Mouse (Mus musculus): ENCODE results near the gene Nanos3. TPM values are rescaled to one million over a fixed set of nuclear protein-coding genes. Genes with fewer than 3 reads are reported as not detected.
A peak's percentile ranks its signal among the peaks of the same experiment; 100 is the strongest.

The Nanos3 gene
- polyA plus RNA-seq, 1 experiment from 2014 or later: not detected

- H3K4me3 ChIP-seq (ENCODE audit: inconsistent target): peak overlapping the region; percentile 45
- WGBS (ENCODE audit: missing documents): 12% methylated on average over 41 of the region's 43 CpGs
Measured at GRCm38 (mm10) chr8:84197141-84197921, 12.3 kb upstream of the Nanos3 start.

GRCm38 (mm10) chr8:84194224-84194743, 9.3 kb upstream of the Nanos3 start:
- H3K36me3 ChIP-seq (ENCODE audit: inconsistent target): no peaks in the 10 kb centered on the region
- H3K4me3 ChIP-seq (ENCODE audit: inconsistent target): no peak overlapping the region
- no peaks in the 10 kb centered on the region for H3K79me2 ChIP-seq (ENCODE audit: inconsistent target)
- H3K27ac ChIP-seq: no peak overlapping the region
- WGBS (ENCODE audit: missing documents): 88% methylated on average over 2 of the region's 3 CpGs

More at GRCm38 (mm10) chr8:84197141-84197921, 12.3 kb upstream of the Nanos3 start:
- Histone ChIP-seq H3K79me2 (ENCODE audit: inconsistent target) (peaks cover 16% of the 10 kb centered on the region), H3K27ac (peak overlapping the region; percentile 86), H3K36me3 (ENCODE audit: inconsistent target) (no peaks in the 10 kb centered on the region)

- H3K79me2 ChIP-seq (ENCODE audit: inconsistent target): no peaks in the 10 kb centered on the region
- H3K4me3 ChIP-seq (ENCODE audit: inconsistent target): no peak overlapping the region
- H3K27ac ChIP-seq: no peak overlapping the region
- WGBS (ENCODE audit: missing documents): 87% methylated on average over 5 of the region's 5 CpGs
- H3K36me3 ChIP-seq (ENCODE audit: inconsistent target): no peaks in the 10 kb centered on the region
Measured at GRCm38 (mm10) chr8:84193566-84193965, 8.5 kb upstream of the Nanos3 start.

- WGBS (ENCODE audit: missing documents): 90% methylated on average over 4 of the region's 4 CpGs
Measured at GRCm38 (mm10) chr8:84193161-84193560, 8.1 kb upstream of the Nanos3 start.

GRCm38 (mm10) chr8:84192555-84192954, 7.5 kb upstream of the Nanos3 start:
- WGBS (ENCODE audit: missing documents): 3% methylated on average over 17 of the region's 33 CpGs
- peak overlapping the region; percentile 99 for H3K27ac ChIP-seq

More at GRCm38 (mm10) chr8:84193161-84193560, 8.1 kb upstream of the Nanos3 start:
- Histone ChIP-seq H3K79me2 (ENCODE audit: inconsistent target) (no peaks in the 10 kb centered on the region), H3K27ac (peak overlapping the region; percentile 99), H3K4me3 (ENCODE audit: inconsistent target) (no peak overlapping the region), H3K36me3 (ENCODE audit: inconsistent target) (no peaks in the 10 kb centered on the region)

GRCm38 (mm10) chr8:84192023-84192422, 7.0 kb upstream of the Nanos3 start:
- Histone ChIP-seq H3K27ac (peak overlapping the region; percentile 99), H3K4me3 (ENCODE audit: inconsistent target) (peak overlapping the region; percentile 42), H3K36me3 (ENCODE audit: inconsistent target) (no peaks in the 10 kb centered on the region), H3K79me2 (ENCODE audit: inconsistent target) (no peaks in the 10 kb centered on the region)
- 5% methylated on average over 13 of the region's 13 CpGs for WGBS (ENCODE audit: missing documents)

More at GRCm38 (mm10) chr8:84192555-84192954, 7.5 kb upstream of the Nanos3 start:
- Histone ChIP-seq H3K79me2 (ENCODE audit: inconsistent target) (no peaks in the 10 kb centered on the region), H3K4me3 (ENCODE audit: inconsistent target) (peak overlapping the region; percentile 42), H3K36me3 (ENCODE audit: inconsistent target) (no peaks in the 10 kb centered on the region)

- Histone ChIP-seq H3K27ac (no peak overlapping the region), H3K79me2 (ENCODE audit: inconsistent target) (no peaks in the 10 kb centered on the region), H3K36me3 (ENCODE audit: inconsistent target) (no peaks in the 10 kb centered on the region), H3K4me3 (ENCODE audit: inconsistent target) (no peak overlapping the region)
- 92% methylated on average over 7 of the region's 7 CpGs for WGBS (ENCODE audit: missing documents)
Measured at GRCm38 (mm10) chr8:84190191-84190867, 5.3 kb upstream of the Nanos3 start.

GRCm38 (mm10) chr8:84189603-84190002, 4.6 kb upstream of the Nanos3 start:
- Histone ChIP-seq H3K4me3 (ENCODE audit: inconsistent target) (no peak overlapping the region), H3K36me3 (ENCODE audit: inconsistent target) (no peaks in the 10 kb centered on the region), H3K27ac (no peak overlapping the region), H3K79me2 (ENCODE audit: inconsistent target) (no peaks in the 10 kb centered on the region)
- WGBS (ENCODE audit: missing documents): 85% methylated on average over 3 of the region's 4 CpGs

GRCm38 (mm10) chr8:84188671-84189070, 3.7 kb upstream of the Nanos3 start:
- WGBS (ENCODE audit: missing documents): 97% methylated on average over 10 of the region's 10 CpGs
- H3K79me2 ChIP-seq (ENCODE audit: inconsistent target): no peaks in the 10 kb centered on the region
- H3K27ac ChIP-seq: no peak overlapping the region
- no peak overlapping the region for H3K4me3 ChIP-seq (ENCODE audit: inconsistent target)
- no peaks in the 10 kb centered on the region for H3K36me3 ChIP-seq (ENCODE audit: inconsistent target)

- no peaks in the 10 kb centered on the region for H3K79me2 ChIP-seq (ENCODE audit: inconsistent target)
- peak overlapping the region; percentile 35 for H3K27ac ChIP-seq
- H3K36me3 ChIP-seq (ENCODE audit: inconsistent target): no peaks in the 10 kb centered on the region
- WGBS (ENCODE audit: missing documents): 4% methylated on average over 21 of the region's 21 CpGs
- peak overlapping the region; percentile 33 for H3K4me3 ChIP-seq (ENCODE audit: inconsistent target)
Measured at GRCm38 (mm10) chr8:84187065-84187755, 2.2 kb upstream of the Nanos3 start.

- Histone ChIP-seq H3K36me3 (ENCODE audit: inconsistent target) (no peaks in the 10 kb centered on the region), H3K4me3 (ENCODE audit: inconsistent target) (peak overlapping the region; percentile 33), H3K27ac (peak overlapping the region; percentile 35), H3K79me2 (ENCODE audit: inconsistent target) (no peaks in the 10 kb centered on the region)
- WGBS (ENCODE audit: missing documents): 2% methylated on average over 12 of the region's 12 CpGs
Measured at GRCm38 (mm10) chr8:84186547-84186946, 1.5 kb upstream of the Nanos3 start.

- no peaks in the 10 kb centered on the region for H3K36me3 ChIP-seq (ENCODE audit: inconsistent target)
- H3K79me2 ChIP-seq (ENCODE audit: inconsistent target): no peaks in the 10 kb centered on the region
- H3K4me3 ChIP-seq (ENCODE audit: inconsistent target): no peak overlapping the region
- H3K27ac ChIP-seq: no peak overlapping the region
- WGBS (ENCODE audit: missing documents): 28% methylated on average over 20 of the region's 21 CpGs
Measured at GRCm38 (mm10) chr8:84184085-84185043, 653 bp downstream of the Nanos3 start.

- Histone ChIP-seq H3K27ac (no peak overlapping the region), H3K4me3 (ENCODE audit: inconsistent target) (no peak overlapping the region), H3K79me2 (ENCODE audit: inconsistent target) (no peaks in the 10 kb centered on the region), H3K36me3 (ENCODE audit: inconsistent target) (no peaks in the 10 kb centered on the region)
- 2% methylated on average over 85 of the region's 87 CpGs for WGBS (ENCODE audit: missing documents)
Measured at GRCm38 (mm10) chr8:84183261-84184084, 1.5 kb downstream of the Nanos3 start.

Data from macrophage (primary cell).